Mouse (Mus musculus): ENCODE measurements around the gene Blcap. TPM values are rescaled to one million over a fixed set of nuclear protein-coding genes. Genes with fewer than 3 reads are reported as not detected.

The Blcap gene
- total RNA-seq, 2 experiments from 2014 or later: 87.1 to 101 TPM

GRCm38 (mm10) chr2:157530056-157530955 lies 40.8 kb downstream of the Blcap start:
- DNase-seq (ENCODE audit: low spot score in 2 of 2): no peak

- DNase-seq (ENCODE audit: low spot score in 2 of 2): no peak
Measured at GRCm38 (mm10) chr2:157522556-157522955, 48.5 kb downstream of the Blcap start.

DNA sequence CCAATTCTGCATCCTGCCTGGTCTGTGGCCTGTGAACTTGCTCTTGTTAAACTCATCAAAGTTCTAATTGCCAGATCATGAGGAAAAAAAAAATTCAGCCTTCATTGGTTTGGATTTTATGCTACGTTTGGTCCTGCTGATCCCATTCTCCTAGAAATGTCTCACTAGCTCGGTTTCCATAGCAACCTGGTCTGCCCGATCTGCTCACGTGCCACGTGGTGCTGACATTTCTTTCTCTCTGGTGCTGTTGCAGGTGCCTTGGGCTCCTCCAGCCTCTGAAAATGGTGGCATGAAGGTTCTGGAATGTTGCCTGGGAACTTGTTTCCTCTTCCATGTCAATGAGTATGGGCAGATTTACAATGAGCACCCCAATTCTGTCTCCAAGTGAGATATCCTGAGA lies 50.6 kb downstream of the Blcap start:
- DNase-seq (ENCODE audit: low spot score in 2 of 2): no peak

GRCm38 (mm10) chr2:157519452-157519851 lies 51.6 kb downstream of the Blcap start:
- no peak for DNase-seq (ENCODE audit: low spot score in 2 of 2)

GRCm38 (mm10) chr2:157518451-157518850 lies 52.6 kb downstream of the Blcap start:
- no peak for DNase-seq (ENCODE audit: low spot score in 2 of 2)

DNA sequence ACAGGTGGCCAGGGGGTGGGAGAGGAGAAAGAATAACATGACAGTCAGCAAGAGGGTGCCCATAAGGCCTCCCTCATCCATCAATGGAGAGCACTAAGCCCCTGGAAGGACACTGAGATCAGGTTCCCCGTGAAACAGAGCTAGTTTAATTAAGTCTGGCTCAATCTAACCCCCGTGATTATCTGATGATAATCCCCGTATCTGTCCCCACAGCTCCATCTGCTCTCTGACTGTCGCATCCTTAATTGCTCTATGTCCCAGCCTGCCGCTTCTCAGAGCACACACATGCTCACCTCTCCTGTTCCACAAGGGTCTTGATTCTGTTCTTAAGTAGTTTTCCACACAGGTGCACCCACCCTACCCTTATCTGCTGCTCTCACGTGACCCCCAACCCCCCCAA lies 53.5 kb downstream of the Blcap start:
- DNase-seq (ENCODE audit: low spot score in 2 of 2): no peak

DNA sequence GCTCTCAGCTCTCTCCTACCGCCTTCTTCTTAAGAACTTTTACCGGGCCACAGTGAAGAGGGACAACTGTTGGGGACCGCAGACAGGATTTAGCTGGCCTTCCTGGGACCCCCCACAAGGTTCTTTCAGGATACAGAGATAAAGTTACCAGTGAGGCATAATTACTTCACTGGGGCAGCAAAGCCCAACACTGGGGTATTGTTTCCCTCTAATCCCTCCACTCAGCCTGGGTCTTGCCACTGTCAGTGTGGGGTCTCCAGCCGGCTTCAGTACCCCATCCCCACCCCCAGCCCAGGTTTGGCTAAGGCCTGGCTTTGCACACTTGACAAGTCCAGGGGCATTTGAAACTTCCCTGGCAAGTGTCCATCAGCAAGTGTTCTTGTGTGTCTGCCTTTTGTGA lies 56.7 kb downstream of the Blcap start:
- DNase-seq (ENCODE audit: low spot score in 2 of 2): no peak

DNA sequence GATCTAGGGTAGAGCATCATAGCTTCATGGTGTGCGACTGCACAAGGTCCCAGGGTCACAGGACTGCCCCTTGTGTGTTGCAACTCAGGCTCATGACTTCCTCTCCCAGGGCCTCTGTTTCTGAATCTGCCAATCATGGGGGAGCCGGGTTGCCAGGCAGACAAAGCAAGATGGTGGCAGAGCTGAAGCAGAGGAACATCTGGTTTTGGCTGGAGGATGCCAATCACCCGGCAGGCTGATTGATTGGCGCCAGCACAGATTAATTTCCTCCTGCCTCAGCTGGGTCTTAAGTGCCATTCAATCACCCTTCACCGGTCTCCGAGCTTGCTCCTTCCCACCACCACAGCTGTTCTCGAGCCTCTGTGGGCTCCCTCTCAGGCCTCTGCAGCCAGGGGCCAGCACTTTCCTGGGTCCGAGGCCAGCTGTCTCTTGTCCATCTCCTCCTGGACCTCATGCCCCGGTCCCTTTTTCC lies 57.3 kb downstream of the Blcap start:
- no peak for DNase-seq (ENCODE audit: low spot score in 2 of 2)

- DNase-seq (ENCODE audit: low spot score in 2 of 2): no peak
Measured at GRCm38 (mm10) chr2:157512859-157513258, 58.2 kb downstream of the Blcap start.

DNA sequence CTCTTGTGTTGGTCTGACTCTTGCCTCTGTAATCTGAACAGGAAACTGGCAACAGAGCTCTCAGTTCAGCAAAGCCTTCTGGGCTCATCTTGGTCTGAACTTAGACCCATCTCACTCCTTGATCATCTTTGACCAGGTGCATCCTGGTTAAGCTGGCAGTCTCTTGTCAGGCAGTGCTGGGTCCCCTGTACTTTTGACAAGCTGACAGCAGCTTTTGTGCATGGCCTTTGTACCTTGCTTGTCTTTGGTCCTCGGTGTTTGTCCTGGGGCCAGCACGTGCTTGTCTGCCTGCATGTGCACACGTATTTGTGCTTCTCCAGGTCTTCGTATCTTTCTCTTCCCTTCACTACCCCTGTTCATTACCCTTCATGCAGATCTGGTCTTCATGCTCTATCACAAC lies 61.0 kb downstream of the Blcap start:
- no peak for DNase-seq (ENCODE audit: low spot score in 2 of 2)

GRCm38 (mm10) chr2:157509182-157509581 lies 61.9 kb downstream of the Blcap start:
- DNase-seq (ENCODE audit: low spot score in 2 of 2): no peak

GRCm38 (mm10) chr2:157506779-157507178 lies 64.3 kb downstream of the Blcap start:
- DNase-seq (ENCODE audit: low spot score in 2 of 2): no peak

Small RNAs within 50 kb of the gene (microRNA-seq; reads per million reads assigned to microRNA genes)
- gene Gm23134 (ENCODE audit: borderline number of aligned reads in 2 of 2): 0 reads per million in 2 experiments

Other genes with a start within 250 kb of the Blcap start
- not detected for gene Ghrh, start 223.8 kb downstream of the Blcap start, total RNA-seq (2021)
- 10 to 100 TPM; 27.6 to 28.1 TPM for gene Manbal, start 203.7 kb downstream of the Blcap start, total RNA-seq (2021)
- gene Src, start 152.8 kb downstream of the Blcap start, total RNA-seq (2021): 10 to 100 TPM; 11.8 to 13.8 TPM
- gene Nnat, start 11.2 kb downstream of the Blcap start, total RNA-seq (2021): 100 to 1,000 TPM in 1 of 2 experiments, 10 to 100 TPM in 1; 49.7 to 198 TPM
- gene Ctnnbl1, start 166.1 kb upstream of the Blcap start, total RNA-seq (2021): 10 to 100 TPM; 17.7 to 18.1 TPM